8 mouse cellular contexts compared by ENCODE assay signal in genomic region chr2:115514831-115515428, GRCm38 (mm10).
DNase-seq lines count a peak whose midpoint lies in the region; ATAC-seq and TF ChIP-seq lines count a peak whose summit lies in the region.

No protein-coding gene starts in this region.

- H3K4me1 ChIP-seq in midbrain, embryonic 11.5 days (ENCODE audit: control insufficient read depth, insufficient read depth, low read length), result peaks cover 2% of the 10 kb centered on the region; the same call in 1 of the 2 replicates
- H3K4me1 ChIP-seq in midbrain, embryonic 16.5 days (ENCODE audit: control insufficient read depth, insufficient read depth, low read length), result 0 out of 2 replicates have a peak, but pooled peaks cover 2% of the 10 kb centered on the region
- peaks cover 34% of the 10 kb centered on the region for H3K4me1 ChIP-seq in kidney, embryonic 16.5 days (ENCODE audit: insufficient read depth, low read length)
- H3K4me1 ChIP-seq in lung, adult 2 months (ENCODE audit: control insufficient read depth, insufficient read depth, low read length), result peaks cover 3% of the 10 kb centered on the region; the same call in 1 of the 2 replicates
- peaks cover 13% of the 10 kb centered on the region; the same call in 1 of the 2 replicates for H3K4me1 ChIP-seq in stomach, embryonic 14.5 days (ENCODE audit: control insufficient read depth, insufficient read depth, low read length)

- TF ChIP-seq POLR2A in lung, adult 2 months (IDR thresholded peaks at IDR 0.05; ENCODE audit: borderline replicate concordance, extremely low read depth, low read depth, low read length), result no peak

- H3K9me3 ChIP-seq in midbrain, embryonic 11.5 days (ENCODE audit: control insufficient read depth, low read length), result no peaks in the 10 kb centered on the region
- no peaks in the 10 kb centered on the region for H3K9me3 ChIP-seq in midbrain, embryonic 16.5 days (replicated peaks; ENCODE audit: control insufficient read depth, low read length, poor library complexity, severe bottlenecking)
- H3K9me3 ChIP-seq in kidney, embryonic 16.5 days (ENCODE audit: low read length), result no peaks in the 10 kb centered on the region
- no peaks in the 10 kb centered on the region for H3K9me3 ChIP-seq in stomach, embryonic 14.5 days (ENCODE audit: control insufficient read depth, low read depth, low read length)

- H3K36me3 ChIP-seq in midbrain, embryonic 11.5 days (ENCODE audit: control insufficient read depth, insufficient read depth, low read length), result no peaks in the 10 kb centered on the region
- H3K36me3 ChIP-seq in midbrain, embryonic 16.5 days (ENCODE audit: control insufficient read depth, insufficient read depth, low read length), result no peaks in the 10 kb centered on the region
- H3K36me3 ChIP-seq in kidney, embryonic 16.5 days (ENCODE audit: insufficient read depth, low read length), result no peaks in the 10 kb centered on the region
- H3K36me3 ChIP-seq in stomach, embryonic 14.5 days (ENCODE audit: control insufficient read depth, insufficient read depth, low read length), result no peaks in the 10 kb centered on the region

- peak; percentile 88 for ATAC-seq in midbrain, embryonic 11.5 days (ENCODE audit: low FRiP score)
- no peak for ATAC-seq in midbrain, embryonic 16.5 days
- 0 out of 2 replicates have a peak, but pooled peaks have one; percentile 72 for ATAC-seq in kidney, embryonic 16.5 days (ENCODE audit: low FRiP score, low TSS enrichment)
- ATAC-seq in stomach, embryonic 14.5 days (ENCODE audit: insufficient number of reproducible peaks, insufficient read depth, low FRiP score, low read depth), result no peak
- no peak for ATAC-seq in monocyte, adult 5-6 weeks (replicated peaks; ENCODE audit: insufficient number of reproducible peaks, low FRiP score, low TSS enrichment, poor library complexity, severe bottlenecking)

- TF ChIP-seq CTCF in lung, adult 2 months (IDR thresholded peaks at IDR 0.05; ENCODE audit: insufficient read depth, low read length), result peak; percentile 22; the same call in 1 of the 2 replicates

- H3K4me3 ChIP-seq in midbrain, embryonic 11.5 days (ENCODE audit: low read depth, low read length), result no peak overlapping the region
- H3K4me3 ChIP-seq in midbrain, embryonic 16.5 days (ENCODE audit: low read depth, low read length), result no peak overlapping the region
- no peak overlapping the region for H3K4me3 ChIP-seq in kidney, embryonic 16.5 days (ENCODE audit: low read length)
- no peak overlapping the region for H3K4me3 ChIP-seq in lung, adult 2 months (replicated peaks; ENCODE audit: extremely low read depth, low read depth, low read length)
- no peak overlapping the region for H3K4me3 ChIP-seq in stomach, embryonic 14.5 days (ENCODE audit: low read depth, low read length)

- H3K27ac ChIP-seq in midbrain, embryonic 11.5 days (ENCODE audit: low read depth, low read length), result no peak overlapping the region
- H3K27ac ChIP-seq in midbrain, embryonic 16.5 days (ENCODE audit: low read length), result no peak overlapping the region
- peak overlapping the region; percentile 77; the same call in 1 of the 2 replicates for H3K27ac ChIP-seq in kidney, embryonic 16.5 days (ENCODE audit: low read length)
- H3K27ac ChIP-seq in stomach, embryonic 14.5 days (ENCODE audit: low read length), result peak overlapping the region; percentile 80; the same call in 1 of the 2 replicates

- no peak overlapping the region for H3K9ac ChIP-seq in midbrain, embryonic 11.5 days (ENCODE audit: low read length)
- no peak overlapping the region for H3K9ac ChIP-seq in midbrain, embryonic 16.5 days (ENCODE audit: low read depth, low read length)
- H3K9ac ChIP-seq in kidney, embryonic 16.5 days (replicated peaks; ENCODE audit: low read length), result 0 out of 2 replicates have a peak overlapping the region, but pooled peaks have one; percentile 4
- H3K9ac ChIP-seq in stomach, embryonic 14.5 days (replicated peaks; ENCODE audit: low read depth, low read length), result no peak overlapping the region

- DNase-seq in midbrain, embryonic 11.5 days (ENCODE audit: low spot score, missing footprints), result peak; percentile 92
- peak; percentile 6 for DNase-seq in c-Kit-positive CD71-negative TER-119-negative erythroid progenitor cells, embryonic 14.5 days (ENCODE audit: low read depth)
- DNase-seq in frontal cortex, postnatal 36 days (ENCODE audit: low spot score in 2 of 2), result peak; percentile 21 to 52
- no peak for DNase-seq in lung, adult 2 months

- 15% methylated on average over 9 of the region's 9 CpGs for WGBS in midbrain, embryonic 11.5 days
- 11% methylated on average over 9 of the region's 9 CpGs for WGBS in midbrain, embryonic 16.5 days
- WGBS in kidney, embryonic 16.5 days, result 15% methylated on average over 9 of the region's 9 CpGs
- 17% methylated on average over 9 of the region's 9 CpGs for WGBS in lung, adult 2 months
- 13% methylated on average over 9 of the region's 9 CpGs for WGBS in stomach, embryonic 14.5 days

- no peaks in the 10 kb centered on the region for H3K27me3 ChIP-seq in midbrain, embryonic 11.5 days (ENCODE audit: control insufficient read depth, insufficient read depth, low read length)
- no peaks in the 10 kb centered on the region for H3K27me3 ChIP-seq in midbrain, embryonic 16.5 days (ENCODE audit: control insufficient read depth, insufficient read depth, low read depth, low read length)
- no peaks in the 10 kb centered on the region for H3K27me3 ChIP-seq in kidney, embryonic 16.5 days (ENCODE audit: insufficient read depth, low read length)
- H3K27me3 ChIP-seq in stomach, embryonic 14.5 days (ENCODE audit: control insufficient read depth, insufficient read depth, low read length), result no peaks in the 10 kb centered on the region

- H3K4me2 ChIP-seq in midbrain, embryonic 11.5 days, result no peak overlapping the region
- H3K4me2 ChIP-seq in midbrain, embryonic 16.5 days (ENCODE audit: low read length), result no peak overlapping the region
- H3K4me2 ChIP-seq in kidney, embryonic 16.5 days (replicated peaks; ENCODE audit: low read depth, low read length), result no peak overlapping the region
- H3K4me2 ChIP-seq in stomach, embryonic 14.5 days (replicated peaks; ENCODE audit: low read depth, low read length), result no peak overlapping the region

Comparison
In these comparisons a context has a peak if more than half of its experiments do, and no peak if none do; other contexts are left out.
1. ATAC-seq: peak in midbrain, embryonic 11.5 days (single experiment) and kidney, embryonic 16.5 days (single experiment); none in midbrain, embryonic 16.5 days (single experiment), stomach, embryonic 14.5 days (single experiment) and monocyte, adult 5-6 weeks (single experiment).
2. H3K27ac ChIP-seq: peak in kidney, embryonic 16.5 days (single experiment) and stomach, embryonic 14.5 days (single experiment); none in midbrain, embryonic 11.5 days (single experiment) and midbrain, embryonic 16.5 days (single experiment).